Mouse (Mus musculus): ENCODE measurements at regions not wholly inside any gene's neighbourhood (a gene's known extent, or its start where the extent isn't known, plus 50 kb on each side); places are given as distances from the start of the nearest gene placed in this dataset.

DNA sequence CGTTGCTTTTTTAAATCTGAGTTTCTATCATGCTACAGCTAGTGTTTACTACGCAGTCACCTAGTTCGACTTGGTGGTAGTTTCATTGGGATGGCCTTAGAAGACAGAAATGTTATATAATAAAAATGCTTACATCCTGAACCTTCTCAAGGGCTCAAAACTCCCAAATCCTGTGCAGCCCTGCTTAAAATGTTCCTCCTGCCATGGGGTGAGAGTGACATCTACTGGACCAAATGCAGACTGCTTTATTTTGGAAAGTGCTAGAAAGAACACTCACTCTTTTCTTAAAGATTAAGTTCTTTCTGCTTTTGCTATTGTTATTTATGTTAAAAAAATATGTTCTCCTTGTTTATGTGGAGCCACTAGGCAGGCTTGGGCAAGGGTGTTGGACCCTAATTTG is 66.9 kb upstream of the Egfl6 start:
- Histone ChIP-seq H3K36me3 (ENCODE audit: control insufficient read depth, insufficient read depth, low read length) (no peaks in the 10 kb centered on the region), H3K4me2 (replicated peaks; ENCODE audit: low read depth, low read length) (no peak overlapping the region), H3K4me3 (ENCODE audit: low read length) (no peak overlapping the region), H3K4me1 (ENCODE audit: control insufficient read depth, insufficient read depth, low read length) (no peaks in the 10 kb centered on the region), H3K27ac (ENCODE audit: low read depth, low read length) (no peak overlapping the region), H3K27me3 (ENCODE audit: control insufficient read depth, insufficient read depth, low read length) (no peaks in the 10 kb centered on the region), H3K9ac (ENCODE audit: low read depth, low read length) (no peak overlapping the region), H3K9me3 (ENCODE audit: control insufficient read depth, low read length) (no peaks in the 10 kb centered on the region)
- WGBS: 67% methylated on average over 3 of the region's 3 CpGs
- ATAC-seq (ENCODE audit: low FRiP score, low TSS enrichment): no peak

DNA sequence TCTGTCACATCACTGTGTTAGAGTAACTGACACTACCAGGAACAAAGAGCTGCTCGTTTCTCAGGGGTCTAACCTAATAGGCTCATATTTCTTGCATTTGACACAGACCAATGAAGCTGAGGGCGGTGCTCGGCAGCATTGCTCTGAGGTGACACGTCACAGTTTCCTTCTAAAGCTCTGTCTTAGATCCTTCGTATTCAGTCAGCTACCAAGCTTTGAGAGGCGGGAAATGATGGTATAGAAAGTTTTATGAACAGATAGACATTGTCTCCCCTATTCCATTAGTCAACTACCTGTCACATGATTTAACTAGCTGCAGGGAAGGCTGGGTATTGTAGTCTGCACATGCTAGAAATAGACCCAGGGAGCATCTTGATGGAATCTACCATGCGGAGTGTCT is 60.2 kb upstream of the Egfl6 start:
- H3K4me1 ChIP-seq (ENCODE audit: control insufficient read depth, insufficient read depth, low read length): no peaks in the 10 kb centered on the region
- H3K9ac ChIP-seq (ENCODE audit: low read depth, low read length): no peak overlapping the region
- WGBS: 40% methylated on average over 7 of the region's 7 CpGs
- H3K36me3 ChIP-seq (ENCODE audit: control insufficient read depth, insufficient read depth, low read length): no peaks in the 10 kb centered on the region
- H3K27ac ChIP-seq (ENCODE audit: low read depth, low read length): no peak overlapping the region
- H3K27me3 ChIP-seq (ENCODE audit: control insufficient read depth, insufficient read depth, low read length): no peaks in the 10 kb centered on the region
- no peaks in the 10 kb centered on the region for H3K9me3 ChIP-seq (ENCODE audit: control insufficient read depth, low read length)
- H3K4me2 ChIP-seq (replicated peaks; ENCODE audit: low read depth, low read length): peak overlapping the region; percentile 15
- H3K4me3 ChIP-seq (ENCODE audit: low read length): peak overlapping the region; percentile 23
- ATAC-seq (ENCODE audit: low FRiP score, low TSS enrichment): peak; percentile 62; the same call in 1 of the 2 replicates

DNA sequence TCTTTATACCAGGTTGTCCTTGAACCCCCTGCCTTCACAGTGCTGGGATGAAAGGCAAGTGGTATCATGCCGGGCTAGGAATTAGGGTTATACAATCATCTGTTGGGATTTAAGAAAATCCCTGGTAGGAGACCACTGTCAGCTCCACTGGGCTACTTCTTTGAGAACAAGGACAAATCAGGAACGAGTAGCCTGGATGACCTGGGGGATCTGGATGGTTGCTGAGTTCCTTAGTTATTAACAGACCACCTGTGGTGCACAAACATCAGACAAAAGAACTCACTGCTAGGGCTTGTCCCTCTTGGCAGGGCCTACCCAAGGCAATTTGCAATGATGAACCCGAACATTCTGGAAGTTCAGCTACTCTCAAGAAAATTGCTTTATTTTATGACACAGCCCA is 55.7 kb upstream of the Egfl6 start:
- Histone ChIP-seq H3K9me3 (ENCODE audit: control insufficient read depth, low read length) (no peaks in the 10 kb centered on the region), H3K36me3 (ENCODE audit: control insufficient read depth, insufficient read depth, low read length) (no peaks in the 10 kb centered on the region)
- WGBS: 74% methylated on average over 3 of the region's 3 CpGs

DNA sequence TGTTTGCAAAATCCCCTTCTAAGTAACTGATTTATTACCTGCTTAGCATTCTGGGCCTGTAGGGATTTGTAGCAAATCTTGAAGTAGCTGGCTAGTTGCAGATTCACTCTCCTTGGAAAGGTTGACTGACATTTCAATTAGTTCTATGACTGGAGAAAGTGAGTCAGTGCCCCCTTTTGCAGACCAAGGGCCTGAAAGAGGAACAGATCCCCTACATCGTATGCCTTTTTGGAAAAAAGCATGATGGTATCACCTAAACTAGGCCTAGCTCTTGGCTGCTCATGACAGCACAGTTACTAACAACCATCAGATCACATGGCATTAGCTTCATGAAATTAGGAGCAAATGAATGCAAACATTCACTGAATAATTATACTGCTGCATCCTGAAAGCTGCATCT is 54.7 kb upstream of the Egfl6 start:
- H3K9me3 ChIP-seq (ENCODE audit: control insufficient read depth, low read length): no peaks in the 10 kb centered on the region
- WGBS: 79% methylated on average over 1 of the region's 1 CpGs
- H3K4me1 ChIP-seq (ENCODE audit: control insufficient read depth, insufficient read depth, low read length): no peaks in the 10 kb centered on the region
- no peak overlapping the region for H3K27ac ChIP-seq (ENCODE audit: low read depth, low read length)
- H3K4me3 ChIP-seq (ENCODE audit: low read length): no peak overlapping the region
- no peaks in the 10 kb centered on the region for H3K36me3 ChIP-seq (ENCODE audit: control insufficient read depth, insufficient read depth, low read length)
- ATAC-seq (ENCODE audit: low FRiP score, low TSS enrichment): no peak
- no peaks in the 10 kb centered on the region for H3K27me3 ChIP-seq (ENCODE audit: control insufficient read depth, insufficient read depth, low read length)
- no peak overlapping the region for H3K9ac ChIP-seq (ENCODE audit: low read depth, low read length)
- no peak overlapping the region for H3K4me2 ChIP-seq (replicated peaks; ENCODE audit: low read depth, low read length)

More for the DNA sequence above, 55.7 kb upstream of the Egfl6 start:
- Histone ChIP-seq H3K4me1 (ENCODE audit: control insufficient read depth, insufficient read depth, low read length) (no peaks in the 10 kb centered on the region), H3K9ac (ENCODE audit: low read depth, low read length) (no peak overlapping the region), H3K27ac (ENCODE audit: low read depth, low read length) (no peak overlapping the region), H3K4me2 (replicated peaks; ENCODE audit: low read depth, low read length) (no peak overlapping the region), H3K4me3 (ENCODE audit: low read length) (no peak overlapping the region), H3K27me3 (ENCODE audit: control insufficient read depth, insufficient read depth, low read length) (no peaks in the 10 kb centered on the region)
- ATAC-seq (ENCODE audit: low FRiP score, low TSS enrichment): no peak

Data from kidney, embryonic 14.5 days (tissue).